Mouse (Mus musculus) lung, postnatal 0 days (tissue): ENCODE measurements around the gene Ugt1a6a.
"Not testable (repeated sequence)": the region's sequence is repeated elsewhere in the genome, so short reads cannot be mapped to it uniquely, and the experiment has no call there.

Source experiments
- CTCF ChIP-seq: IDR thresholded peaks from 2 replicates; pipeline ENCODE4 v1.5.1; 2016; ENCODE audit warnings: antibody characterized with exemption, mild to moderate bottlenecking
- EP300 ChIP-seq: IDR thresholded peaks from 2 replicates; pipeline ENCODE4 v1.6.1; 2016; ENCODE audit warnings: antibody characterized with exemption, mild to moderate bottlenecking, control low read depth

- peak; percentile 64 for TF ChIP-seq CTCF
- not testable (repeated sequence) for TF ChIP-seq EP300
Observed at GRCm38 (mm10) chr1:88121521-88121920, 13.1 kb upstream of the Ugt1a6a start.
